Mouse (Mus musculus) neural tube, embryonic 10.5 days (tissue): ENCODE data around the gene Prkag2.
A peak's percentile ranks its signal among the peaks of the same experiment; 100 is the strongest.

ENCODE experiments used
- DNase-seq: peaks from one replicate; pipeline ENCODE4 v3.0.0-alpha.2; 2017; ENCODE audit warnings: low spot score; ENCODE audit errors: extremely low spot score

Prkag2 gene

DNA sequence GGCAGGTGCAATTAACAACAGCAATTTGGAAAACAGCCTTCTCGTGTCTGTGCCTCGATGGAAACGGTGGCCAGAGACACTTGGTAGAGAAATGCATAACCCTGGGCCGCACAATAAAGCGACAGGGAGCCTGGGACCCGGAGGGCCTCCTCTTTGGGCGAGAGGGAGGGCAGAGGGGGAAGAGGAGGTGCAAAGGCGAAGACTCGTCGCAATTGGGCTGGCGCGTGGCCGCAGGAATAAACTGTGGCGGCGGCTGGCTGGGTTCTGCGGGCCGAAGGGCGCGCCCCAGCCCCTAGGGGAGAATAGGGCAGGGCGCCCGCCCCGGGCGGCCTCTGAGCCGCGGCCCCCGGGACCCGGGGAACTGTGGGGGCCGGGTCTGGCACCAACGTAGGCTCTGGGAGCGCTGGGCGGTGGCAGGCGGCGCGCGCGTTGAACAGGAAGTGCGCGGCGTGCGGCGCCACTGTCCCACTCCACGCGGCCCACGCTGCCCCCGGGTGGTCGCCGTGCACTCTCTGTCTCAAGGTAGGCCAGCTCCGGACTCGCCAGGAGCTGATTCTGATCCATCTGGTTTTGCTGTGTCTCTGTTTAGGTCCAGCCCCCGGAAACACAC lies at the start of gene Prkag2:
TSS of gene Prkag2 (minus strand) at position 127 of the 610 bp plus-strand sequence.
- DNase-seq = peak; percentile 63

DNA sequence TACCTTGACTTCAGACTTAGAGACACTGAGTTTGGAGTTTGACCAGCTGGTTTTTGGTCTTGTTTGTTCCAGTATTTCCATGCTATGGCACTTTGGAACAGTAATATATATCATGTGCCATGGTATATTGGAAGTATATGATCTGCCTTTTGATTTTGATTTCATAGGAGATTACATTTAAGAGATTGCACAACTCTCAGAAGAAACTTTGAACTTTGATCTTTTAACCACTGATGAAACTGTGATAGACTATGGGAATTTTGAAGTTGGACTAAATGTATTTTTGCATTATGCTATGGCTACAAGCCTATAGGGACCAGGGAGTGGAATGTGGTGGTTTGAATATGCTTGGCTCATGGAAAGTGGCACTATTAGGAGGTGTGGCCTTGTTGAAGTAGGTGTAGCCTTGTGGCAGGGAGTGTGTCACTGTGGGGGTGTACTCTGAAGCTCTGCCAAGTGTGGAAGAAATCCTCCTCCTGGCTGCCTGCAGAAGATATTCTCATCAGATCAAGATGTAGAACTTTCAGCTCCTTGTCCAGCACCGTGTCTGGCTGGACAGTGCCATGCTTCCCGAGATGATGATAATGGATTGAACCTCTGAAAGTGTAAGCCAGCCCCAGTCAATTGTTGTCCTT lies 49.0 kb upstream of the Prkag2 start:
- no peak for DNase-seq

DNA sequence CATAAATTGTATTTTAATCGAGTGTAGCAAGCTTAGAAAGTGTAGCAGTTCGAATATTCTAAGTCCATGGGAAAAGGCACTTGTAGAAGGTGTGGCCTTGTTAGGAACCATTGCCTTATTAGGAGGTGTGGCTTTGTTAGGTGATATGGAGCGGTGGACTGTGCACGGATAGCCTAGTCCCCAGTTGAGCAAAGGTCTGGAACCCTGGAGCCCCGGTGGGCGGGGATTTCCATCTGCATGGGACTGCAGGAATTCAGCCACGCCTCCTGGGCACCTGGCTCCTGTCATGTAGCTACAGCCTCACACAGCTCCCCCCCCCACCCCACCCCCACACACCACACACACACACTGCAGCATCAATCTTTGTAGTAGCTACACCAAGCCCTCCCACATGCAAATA lies 46.3 kb upstream of the Prkag2 start:
- no peak for DNase-seq

DNA sequence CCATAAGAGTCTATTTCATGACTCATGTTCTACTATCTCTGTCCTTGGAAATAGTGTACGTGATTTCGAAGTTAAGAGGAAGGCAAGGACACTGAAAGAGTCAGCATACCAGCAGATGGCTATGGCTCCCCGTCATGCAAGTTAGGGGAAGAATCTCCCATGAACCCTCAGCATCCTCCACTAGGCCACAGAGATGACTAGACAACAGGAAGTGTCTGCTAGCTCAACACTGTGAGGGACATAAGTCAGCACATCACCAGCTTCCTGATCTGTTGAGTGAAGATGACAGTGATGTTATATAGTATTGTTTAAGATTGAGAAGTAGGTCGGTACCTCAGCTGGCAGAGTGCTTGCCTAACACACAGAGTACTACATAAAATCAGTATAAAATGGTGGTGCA lies 27.4 kb upstream of the Prkag2 start:
- no peak for DNase-seq

DNA sequence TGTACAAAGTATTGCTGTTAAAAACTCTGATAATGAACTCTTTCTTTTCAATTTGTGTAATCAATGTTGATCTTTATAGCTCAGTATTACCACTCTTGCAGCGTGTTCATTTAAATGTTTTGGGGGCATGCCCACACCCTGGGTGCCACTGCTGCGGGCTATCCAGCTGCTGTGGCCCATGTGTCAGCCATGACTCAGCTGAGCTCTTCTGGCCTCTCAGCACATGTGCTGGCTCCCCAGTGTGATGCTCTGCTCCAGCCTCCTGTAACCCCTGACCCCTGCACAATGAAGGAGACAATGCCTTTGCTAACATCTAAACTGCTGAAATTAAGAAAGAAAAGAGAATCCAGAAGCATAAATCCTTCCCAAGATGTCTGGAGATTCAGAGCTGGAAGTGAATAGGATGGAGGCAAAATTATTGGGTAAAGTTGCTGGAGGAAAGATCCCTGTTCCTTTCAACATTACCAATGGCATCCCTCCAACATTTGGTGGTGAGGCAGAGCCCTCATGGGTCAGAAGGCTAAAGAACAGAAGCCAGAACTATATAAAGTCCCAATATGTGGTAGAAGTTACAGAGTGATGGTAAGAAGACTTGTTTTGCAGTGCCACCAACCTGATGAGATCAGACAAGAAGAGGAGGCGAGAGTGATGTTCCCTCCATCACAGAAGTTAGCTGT lies 25.6 kb upstream of the Prkag2 start:
- DNase-seq = no peak

DNA sequence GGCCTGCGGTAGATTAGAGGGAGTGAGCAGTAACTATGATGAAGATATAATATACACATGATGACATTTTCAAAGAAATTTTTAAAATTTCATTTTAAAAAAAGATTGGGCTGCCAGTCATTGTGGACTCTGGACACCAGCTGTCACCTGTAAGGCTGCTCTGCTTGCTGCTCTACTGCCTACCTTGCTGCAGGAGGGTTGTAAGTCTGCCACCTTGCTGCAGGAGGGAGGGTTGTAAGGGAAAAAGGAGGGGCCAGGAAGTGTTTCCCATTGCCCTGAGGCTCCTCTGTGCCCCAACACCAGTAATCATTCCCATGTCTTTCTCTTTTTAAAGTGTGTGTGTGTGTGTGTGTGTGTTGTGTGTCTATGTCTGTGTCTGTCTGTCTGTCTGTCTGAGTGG lies 22.1 kb upstream of the Prkag2 start:
- no peak for DNase-seq

DNA sequence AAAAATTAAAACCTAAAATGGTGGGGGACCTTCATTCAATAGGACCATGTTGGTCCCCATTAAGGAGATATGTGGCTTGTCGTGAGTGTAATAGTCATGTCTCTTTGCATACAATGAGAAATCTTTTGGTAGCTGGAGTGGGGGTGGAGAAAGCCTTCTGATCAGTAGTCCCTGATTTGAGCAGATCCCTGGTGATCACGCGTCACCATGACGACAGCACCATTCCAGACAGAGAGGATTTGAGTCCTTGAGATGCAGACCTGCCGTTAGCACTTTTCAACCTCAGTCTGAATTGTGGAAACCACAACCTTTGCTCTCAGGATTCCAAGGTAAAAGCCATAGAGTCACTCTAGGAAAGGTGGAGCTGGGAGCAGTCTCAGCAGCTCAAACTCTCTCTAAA lies 18.7 kb upstream of the Prkag2 start:
- DNase-seq = no peak

DNA sequence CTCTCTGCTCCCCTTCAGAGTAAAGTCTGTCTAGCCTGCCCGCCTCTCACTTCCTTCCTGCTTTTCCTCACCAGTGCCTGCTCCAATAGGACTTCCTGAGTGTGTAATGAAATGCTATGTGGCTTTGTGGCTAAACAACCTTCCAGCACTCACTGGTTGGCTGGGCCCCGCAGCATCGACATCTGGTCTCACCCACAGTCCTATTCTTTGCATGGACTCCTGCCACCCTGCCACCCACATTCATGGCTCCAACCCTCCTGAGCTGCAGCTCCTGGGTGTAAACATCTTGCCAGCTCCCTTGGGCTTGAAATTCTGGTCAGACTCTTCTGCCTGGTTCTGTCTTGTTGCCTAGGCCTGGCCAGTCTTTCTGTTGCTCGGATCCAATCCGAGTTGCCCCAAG lies 15.6 kb upstream of the Prkag2 start:
- no peak for DNase-seq

DNA sequence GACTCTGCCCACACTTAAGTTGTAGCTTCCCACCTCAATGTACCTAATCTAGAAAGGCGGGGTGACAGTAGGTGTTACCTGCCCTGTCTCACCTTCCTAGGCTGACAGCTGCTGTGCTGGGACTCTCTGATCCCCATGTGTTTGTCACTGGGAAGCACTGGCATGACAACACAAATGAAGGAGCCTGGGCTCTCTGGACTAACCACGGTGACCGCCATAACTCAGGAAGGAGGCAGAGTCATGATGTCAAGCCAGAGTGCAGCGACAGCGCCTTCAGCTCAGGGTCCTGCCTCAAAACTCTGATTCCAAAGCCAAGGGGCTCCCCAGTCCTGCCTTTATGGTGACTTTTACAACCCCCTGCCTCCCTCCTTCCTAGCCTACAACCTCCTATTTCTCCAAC lies 14.8 kb upstream of the Prkag2 start:
- no peak for DNase-seq

DNA sequence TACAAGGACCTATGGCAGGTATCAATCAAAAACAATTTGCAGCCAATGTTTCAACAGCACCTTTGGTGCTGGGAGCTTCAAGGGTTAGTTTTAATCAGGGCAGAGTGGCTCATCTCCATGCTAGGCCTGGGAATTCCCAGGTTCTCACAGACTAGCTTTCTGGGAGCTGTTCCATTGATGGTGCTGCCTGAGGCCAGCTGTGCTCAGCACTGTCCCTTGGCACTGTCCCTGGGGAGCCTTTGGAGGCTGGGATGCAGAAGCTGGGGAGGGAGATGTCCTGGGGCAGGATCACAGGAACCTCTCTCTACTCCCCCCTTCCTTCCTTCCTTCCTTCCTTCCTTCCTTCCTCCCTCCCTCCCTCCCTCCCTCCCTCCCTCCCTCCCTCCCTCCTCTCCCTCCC lies 13.7 kb upstream of the Prkag2 start:
- no peak for DNase-seq

DNA sequence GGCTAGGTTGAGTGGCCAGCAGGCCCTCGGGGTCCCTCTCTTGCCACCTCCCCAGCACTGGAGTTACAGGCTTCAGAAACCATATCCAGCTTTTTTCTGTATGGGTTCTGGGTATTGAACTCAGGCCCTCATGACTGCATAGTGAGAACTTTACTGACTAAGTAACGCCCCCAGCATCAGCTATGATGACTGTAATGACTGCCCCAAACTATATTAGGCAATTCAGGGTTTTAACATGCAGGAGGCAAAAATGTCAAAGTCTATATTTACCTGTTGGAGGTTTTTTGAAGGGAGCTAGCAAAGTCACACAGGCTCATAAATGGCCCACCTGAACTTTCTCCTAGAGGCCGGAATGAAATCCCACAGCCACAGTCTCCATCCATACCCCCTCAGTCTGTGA lies 9.9 kb upstream of the Prkag2 start:
- DNase-seq = no peak

DNA sequence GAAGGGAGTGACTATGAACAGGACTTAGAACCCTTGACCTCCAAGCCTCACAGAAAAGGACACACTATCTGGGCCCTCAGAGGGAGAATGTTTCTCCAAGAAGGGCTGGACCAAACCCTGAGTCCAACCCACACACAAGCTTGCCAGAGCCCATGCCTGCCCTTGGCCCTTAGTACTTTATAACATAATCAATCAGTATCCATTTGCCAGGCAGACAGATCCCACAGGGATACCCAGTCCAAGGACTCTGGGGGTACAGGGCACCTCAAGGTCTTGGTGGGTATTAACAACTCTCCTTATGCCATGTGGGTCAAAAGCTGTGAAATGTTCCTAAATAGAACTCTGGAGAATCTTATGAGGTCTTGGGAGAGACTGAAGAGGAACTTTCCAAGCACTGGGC lies 5.3 kb upstream of the Prkag2 start:
- no peak for DNase-seq

DNA sequence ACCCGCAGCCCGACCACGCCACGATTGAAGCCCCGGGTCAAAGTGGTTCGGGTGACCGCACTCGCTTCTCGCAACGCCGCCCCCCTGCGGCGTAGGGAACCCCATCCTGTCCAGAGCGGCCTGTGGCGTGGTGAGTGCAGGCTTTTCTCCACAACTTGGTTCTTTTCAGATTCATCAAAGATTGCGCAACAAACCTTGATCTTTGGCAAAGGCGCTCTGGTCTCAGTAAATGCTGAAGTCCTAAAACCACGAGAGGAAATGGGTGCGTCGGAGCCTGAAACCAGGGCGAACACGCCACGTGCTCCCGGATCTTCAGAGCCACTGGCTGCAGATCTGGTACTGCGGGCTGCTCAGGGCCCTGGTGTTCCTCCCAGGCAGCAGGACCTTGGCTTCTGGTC lies 683 bp upstream of the Prkag2 start:
- DNase-seq = peak; percentile 55

DNA sequence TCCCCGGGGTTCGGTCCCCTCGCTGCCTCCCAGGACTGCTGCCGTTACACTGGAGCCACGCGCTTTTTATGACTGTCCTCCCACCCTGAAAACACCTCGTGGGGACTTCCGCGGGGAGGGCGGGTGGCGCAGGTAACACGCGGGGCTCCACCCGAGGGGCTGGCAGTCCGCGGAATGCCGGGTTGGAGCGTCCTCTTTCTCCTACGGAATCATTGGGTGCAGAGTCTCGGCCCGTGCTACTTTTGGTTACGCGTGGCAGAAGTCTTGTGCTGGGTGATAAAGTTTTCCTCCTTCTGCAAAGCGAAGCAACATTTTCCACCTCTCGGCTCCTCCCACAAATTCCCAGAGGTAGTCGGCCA lies 306 bp downstream of the Prkag2 start:
- DNase-seq = no peak

DNA sequence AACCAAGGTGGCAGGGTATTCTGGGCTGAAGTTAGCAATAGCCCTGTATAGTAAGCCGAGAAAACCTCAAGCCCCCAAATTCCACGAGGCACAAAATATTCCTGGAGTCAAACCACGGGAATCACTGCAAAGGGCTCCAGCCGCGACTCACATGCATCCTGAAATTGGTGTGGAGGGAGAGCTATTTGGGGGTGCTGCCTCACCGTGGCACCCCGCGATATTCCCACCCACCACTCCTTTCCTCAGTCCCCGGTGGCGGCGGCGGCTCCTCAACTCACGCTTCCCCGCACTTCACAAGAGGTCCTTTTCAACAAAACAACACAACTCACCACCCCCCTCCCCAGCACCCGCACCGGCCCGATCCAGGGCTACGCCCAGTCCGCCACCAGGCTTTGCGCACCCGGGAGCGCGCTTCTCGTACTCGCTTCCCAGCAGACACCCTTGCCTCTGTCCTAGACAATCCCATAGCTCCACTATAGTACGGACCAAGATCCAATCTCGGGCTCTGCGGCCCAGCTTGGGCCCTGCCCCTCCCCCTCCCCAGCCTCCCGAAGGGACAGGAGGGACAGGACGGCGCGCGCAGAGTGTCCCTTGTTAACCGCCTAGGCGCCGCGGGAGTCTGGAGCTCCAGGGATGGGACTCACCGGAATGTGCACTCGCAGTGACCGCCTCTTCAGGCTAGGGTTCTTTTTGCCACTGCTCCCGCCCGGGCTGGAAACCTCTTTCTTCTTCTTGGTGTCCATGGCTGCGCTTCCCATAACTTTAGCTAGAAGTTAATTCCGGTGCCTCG lies 880 bp downstream of the Prkag2 start:
- DNase-seq = peak; percentile 71

DNA sequence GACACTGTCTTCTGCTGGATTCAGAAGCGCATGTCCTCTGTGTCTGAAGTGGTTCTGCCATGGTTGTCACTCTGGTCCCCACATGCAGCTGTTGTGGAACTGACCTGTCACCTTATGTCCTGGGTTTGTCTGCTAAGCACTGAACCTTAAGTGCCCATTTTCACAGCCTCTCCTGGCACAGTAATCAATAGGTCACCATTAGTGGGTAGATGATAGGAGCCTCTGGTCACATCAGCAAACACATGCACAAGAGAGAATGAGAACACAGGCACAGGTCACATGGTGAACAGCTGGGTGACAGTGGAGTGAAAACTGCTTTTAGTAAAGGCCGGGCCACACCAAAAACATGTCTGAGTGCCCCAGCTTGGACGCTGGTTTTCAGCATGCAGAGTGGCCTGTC lies 2.6 kb downstream of the Prkag2 start:
- no peak for DNase-seq

DNA sequence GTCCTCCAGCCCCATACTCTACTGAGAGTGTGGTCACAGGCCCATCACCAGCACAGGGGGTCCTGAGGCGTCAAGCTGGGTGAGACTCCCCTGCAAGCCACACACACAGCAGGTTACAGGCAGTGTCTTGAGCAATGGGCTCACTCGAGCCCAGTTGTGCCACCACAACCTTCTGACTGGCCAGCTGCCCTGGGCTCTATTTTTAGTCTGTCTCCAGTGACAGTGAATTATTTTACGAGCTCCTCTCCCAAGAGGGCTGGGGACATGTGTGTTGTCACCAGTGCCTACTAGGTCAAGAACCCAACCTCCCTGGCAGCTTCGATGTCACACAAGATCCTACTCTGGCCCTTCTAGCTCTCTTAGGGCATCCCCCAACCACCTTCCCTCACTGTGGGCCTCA lies 4.0 kb downstream of the Prkag2 start:
- DNase-seq = no peak

DNA sequence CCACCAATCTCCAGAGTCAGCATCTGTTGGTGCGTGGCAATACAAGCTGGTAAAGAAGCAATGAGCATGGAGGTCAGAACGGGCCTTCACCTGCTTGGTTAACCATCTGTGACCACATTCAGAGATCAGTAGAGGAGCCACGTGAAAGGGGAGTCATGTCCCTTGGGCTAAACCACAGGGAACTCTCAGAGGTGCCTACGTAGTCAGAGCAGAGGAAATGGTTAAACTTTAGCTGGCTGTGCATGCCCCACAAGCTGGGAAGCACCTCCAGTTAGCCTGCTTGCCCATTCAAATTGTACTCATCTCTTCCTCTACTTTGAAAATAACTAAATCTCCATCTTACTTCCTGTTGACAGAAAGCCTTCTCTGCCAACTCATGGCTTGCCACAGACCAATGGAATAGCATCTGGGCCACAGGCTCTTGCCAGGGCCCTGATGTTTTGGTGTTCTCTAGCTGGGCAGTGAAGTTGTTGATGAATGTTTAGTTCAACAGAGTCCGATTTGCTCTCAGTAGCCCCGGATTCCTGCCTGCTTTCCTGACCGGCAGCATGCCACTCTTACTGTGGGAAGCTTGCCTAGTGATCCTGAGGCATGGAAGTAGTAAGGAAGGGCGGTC lies 7.7 kb downstream of the Prkag2 start:
- DNase-seq = no peak

DNA sequence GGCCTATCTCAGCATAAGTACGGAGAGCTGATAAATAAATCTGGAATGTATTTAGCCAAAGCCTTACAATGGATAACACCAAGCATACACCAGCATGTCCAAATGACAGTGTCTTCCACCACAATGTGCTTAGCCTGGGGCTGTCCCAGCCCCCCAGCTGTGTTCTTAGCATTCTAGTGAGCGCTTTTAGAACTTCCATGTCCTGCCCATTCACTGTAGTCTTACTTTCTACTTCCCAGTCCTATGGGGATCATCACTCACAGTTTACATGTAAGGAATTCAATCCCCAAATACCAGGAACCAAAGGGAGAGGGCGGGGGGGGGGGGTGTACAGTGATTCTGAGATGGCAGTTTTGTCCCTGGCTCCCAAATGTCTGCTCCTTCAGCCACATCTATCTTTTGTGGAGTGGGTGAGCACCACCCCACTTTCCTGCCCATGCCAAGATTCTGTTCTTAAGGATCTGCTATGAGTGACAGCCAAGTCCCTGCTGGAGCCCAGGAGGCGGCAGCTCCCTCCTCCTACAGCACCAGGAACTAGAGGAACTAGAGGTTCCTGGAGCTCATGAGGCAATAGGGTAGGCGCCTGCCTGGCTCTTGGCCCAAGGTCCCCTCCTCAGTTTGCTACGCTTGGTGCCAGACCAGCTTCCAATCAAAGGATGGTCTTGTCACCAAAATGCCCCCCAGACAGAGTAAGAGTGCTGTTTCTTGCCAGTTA lies 11.0 kb downstream of the Prkag2 start:
- no peak for DNase-seq

DNA sequence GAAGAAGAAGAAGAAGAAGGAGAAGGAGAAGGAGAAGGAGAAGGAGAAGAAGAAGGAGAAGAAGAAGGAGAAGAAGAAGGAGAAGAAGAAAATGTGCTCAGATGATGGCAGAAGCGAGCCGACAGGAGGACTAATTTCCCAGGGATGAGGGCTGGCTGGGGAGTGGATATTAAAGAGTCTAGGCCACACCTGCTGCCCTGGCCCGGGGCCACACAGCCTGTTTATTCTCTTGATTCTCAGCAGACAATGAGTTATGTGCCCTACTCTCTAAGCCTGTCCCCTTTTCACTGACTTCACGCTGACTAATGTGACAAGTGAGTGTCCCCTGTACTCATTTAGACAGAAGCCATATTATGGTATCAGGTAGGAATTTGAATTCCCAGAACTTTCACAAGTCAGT lies 11.8 kb downstream of the Prkag2 start:
- no peak for DNase-seq

DNA sequence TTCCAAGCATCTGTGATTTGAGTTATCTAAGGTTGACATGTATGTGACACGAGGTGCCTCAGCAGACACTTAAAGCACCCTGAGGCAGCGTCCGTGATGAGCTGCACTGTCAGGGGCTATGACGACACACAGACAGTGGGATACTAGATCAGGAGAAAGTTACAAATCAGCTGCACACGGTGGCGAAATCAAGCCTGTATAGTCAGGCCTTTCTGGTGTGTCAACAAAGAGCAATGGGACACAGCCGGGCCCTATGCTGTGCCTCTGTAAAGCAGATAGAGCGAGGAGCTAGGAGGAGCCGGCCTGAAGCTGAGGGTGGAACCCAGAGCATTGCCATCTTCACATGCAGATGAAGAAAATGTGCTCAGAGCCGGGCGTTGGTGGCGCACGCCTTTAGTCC lies 12.3 kb downstream of the Prkag2 start:
- no peak for DNase-seq
